Mouse (Mus musculus): ENCODE data around the gene Agtpbp1.

The Agtpbp1 gene

GRCm38 (mm10) chr13:59431124-59431864 lies 153.7 kb downstream of the Agtpbp1 start:
- peak; percentile 72 to 73 for DNase-seq (ENCODE audit: low spot score in 2 of 2)

GRCm38 (mm10) chr13:59429369-59429768 lies 155.7 kb downstream of the Agtpbp1 start:
- no peak for DNase-seq (ENCODE audit: low spot score in 2 of 2)

GRCm38 (mm10) chr13:59423871-59424270 lies 161.2 kb downstream of the Agtpbp1 start:
- DNase-seq (ENCODE audit: low spot score in 2 of 2): no peak

- peak; percentile 60 to 61 for DNase-seq (ENCODE audit: low spot score in 2 of 2)
These were observed 168.3 kb downstream of the Agtpbp1 start for GRCm38 (mm10) chr13:59416530-59417230.

- DNase-seq (ENCODE audit: low spot score in 2 of 2): no peak
These were observed 171.1 kb downstream of the Agtpbp1 start for GRCm38 (mm10) chr13:59413885-59414284.

GRCm38 (mm10) chr13:59412672-59413071 lies 172.4 kb downstream of the Agtpbp1 start:
- DNase-seq (ENCODE audit: low spot score in 2 of 2): no peak

GRCm38 (mm10) chr13:59407182-59407581 lies 177.8 kb downstream of the Agtpbp1 start:
- no peak for DNase-seq (ENCODE audit: low spot score in 2 of 2)

GRCm38 (mm10) chr13:59402026-59402775 lies 182.8 kb downstream of the Agtpbp1 start:
- DNase-seq (ENCODE audit: low spot score in 2 of 2): peak; percentile 85 to 94

GRCm38 (mm10) chr13:59397571-59397970 lies 187.5 kb downstream of the Agtpbp1 start:
- peak; percentile 53 to 79 for DNase-seq (ENCODE audit: low spot score in 2 of 2)

Measured in right cerebral cortex, postnatal 10 days (tissue).